ENCODE assay signal across 15 mouse cellular contexts in genomic region chr13:89401084-89401671, GRCm38 (mm10).
A peak's percentile ranks its signal among the peaks of the same experiment; 100 is the strongest.
DNase-seq lines count a peak whose midpoint lies in the region; ATAC-seq and TF ChIP-seq lines count a peak whose summit lies in the region.
"Had no signal": no experiment of that assay in that cellular context is flagged by ENCODE, and none has a peak within 500 bp of the region (broad histone marks: within the 10 kb centered on the region; RNA-seq: fewer than 3 reads in every experiment).

No protein-coding gene starts in this region.

- H3K4me3 ChIP-seq in heart, embryonic 11.5 days (ENCODE audit: low read depth, low read length), result no peak overlapping the region
- no peak overlapping the region for H3K4me3 ChIP-seq in liver, embryonic 14.5 days (ENCODE audit: insufficient read depth in 1 of 2, low read depth in 2 of 2, low read length in 2 of 2)
- H3K4me3 ChIP-seq: limb, embryonic 15.5 days had no signal

- H3K27me3 ChIP-seq in heart, embryonic 11.5 days (ENCODE audit: control insufficient read depth, insufficient read depth, low read length), result no peaks in the 10 kb centered on the region
- H3K27me3 ChIP-seq in liver, embryonic 14.5 days (ENCODE audit: control insufficient read depth, insufficient read depth, low read length), result no peaks in the 10 kb centered on the region
- H3K27me3 ChIP-seq: limb, embryonic 15.5 days had no signal

- no peak for TF ChIP-seq CTCF in liver, embryonic 14.5 days (IDR thresholded peaks at IDR 0.05; ENCODE audit: low read depth)

- whole genome bisulfite sequencing in heart, embryonic 11.5 days (ENCODE audit: insufficient replicate concordance), result 16% methylated on average over 5 of the region's 5 CpGs
- 13% methylated on average over 5 of the region's 5 CpGs for WGBS in liver, embryonic 14.5 days (ENCODE audit: insufficient replicate concordance)

- H3K4me1 ChIP-seq in heart, embryonic 11.5 days (ENCODE audit: control insufficient read depth, insufficient read depth, low read length), result no peaks in the 10 kb centered on the region
- H3K4me1 ChIP-seq in liver, embryonic 14.5 days (replicated peaks; ENCODE audit: control insufficient read depth in 2 of 2, insufficient read depth in 2 of 2, low read length in 1 of 2), result peaks cover 0 to 6% of the 10 kb centered on the region in 2 experiments; a peak in 2 of 4 replicates
- H3K4me1 ChIP-seq: limb, embryonic 15.5 days had no signal

- H3K36me3 ChIP-seq in heart, embryonic 11.5 days (ENCODE audit: control insufficient read depth, insufficient read depth, low read length), result no peaks in the 10 kb centered on the region
- no peaks in the 10 kb centered on the region for H3K36me3 ChIP-seq in liver, embryonic 14.5 days (replicated peaks; ENCODE audit: control insufficient read depth, insufficient read depth, low read depth)
- H3K36me3 ChIP-seq: G1E; limb, embryonic 15.5 days had no signal

- H3K9ac ChIP-seq in heart, embryonic 11.5 days (ENCODE audit: low read depth, low read length), result no peak overlapping the region
- no peak overlapping the region for H3K9ac ChIP-seq in liver, embryonic 14.5 days (replicated peaks)
- H3K9ac ChIP-seq: hindbrain, embryonic 14.5 days; limb, embryonic 15.5 days had no signal

- intact Hi-C loops in heart, postnatal 14 days (cut with DNase I), result no loop called here

- peak; percentile 34; the same call in 1 of the 2 replicates for TF ChIP-seq EP300 in liver, embryonic 14.5 days (IDR thresholded peaks at IDR 0.05; ENCODE audit: low read depth)

- H3K4me2 ChIP-seq in heart, embryonic 11.5 days, result no peak overlapping the region
- H3K4me2 ChIP-seq in liver, embryonic 14.5 days (ENCODE audit: low read depth), result no peak overlapping the region
- H3K4me2 ChIP-seq: hindbrain, embryonic 14.5 days; limb, embryonic 15.5 days had no signal

- 0 out of 2 replicates have a peak overlapping the region, but pooled peaks have one; percentile 29 for H3K27ac ChIP-seq in heart, embryonic 11.5 days (ENCODE audit: low read depth, low read length)
- H3K27ac ChIP-seq in liver, embryonic 14.5 days, result no peak overlapping the region
- H3K27ac ChIP-seq: hindbrain, embryonic 14.5 days; limb, embryonic 15.5 days had no signal

- ATAC-seq in heart, embryonic 11.5 days (replicated peaks; ENCODE audit: insufficient number of reproducible peaks, low FRiP score, low TSS enrichment), result peak; percentile 75
- peak; percentile 75 for ATAC-seq in activated CD4-positive, CD25-positive, alpha-beta regulatory T cell, adult 4 months
- ATAC-seq in liver, embryonic 14.5 days (ENCODE audit: insufficient read depth), result peak; percentile 47
- ATAC-seq: forebrain, embryonic 14.5 days had no signal

- no peak for DNase-seq in heart, postnatal 14 days
- no peak for DNase-seq in liver, embryonic 14.5 days (ENCODE audit: low read depth in 3 of 3, low spot score in 3 of 3)
- peak; percentile 51 for DNase-seq in thymus, postnatal 14 days
- DNase-seq in left cerebral cortex, adult 18-20 months (ENCODE audit: low spot score in 2 of 2), result no peak
- no peak for DNase-seq in spleen, postnatal 10 days (ENCODE audit: low spot score in 2 of 2)
- DNase-seq in layer of hippocampus, adult 11-12 months (ENCODE audit: low spot score), result no peak
- DNase-seq: cerebellum, adult 2 months; kidney, adult 9 months; lung, postnatal 36 days had no signal

- no peaks in the 10 kb centered on the region for H3K9me3 ChIP-seq in heart, embryonic 11.5 days (replicated peaks; ENCODE audit: control insufficient read depth, low read length)
- no peaks in the 10 kb centered on the region for H3K9me3 ChIP-seq in liver, embryonic 14.5 days (ENCODE audit: control insufficient read depth, low read length)
- H3K9me3 ChIP-seq: limb, embryonic 15.5 days had no signal
